Mouse (Mus musculus) gastrocnemius, postnatal 25 days (tissue): ENCODE data around the gene Clip3. TPM values are rescaled to one million over a fixed set of nuclear protein-coding genes. Genes with fewer than 3 reads are reported as not detected.

Experiments
- DNase-seq: peaks from one replicate; pipeline ENCODE4 v3.0.0; 2022
- total RNA-seq, 2 experiments: library from RNA; stranded (reverse); gene quantifications; 1 replicate in 1 of 2; 2 replicates in 1 of 2; pipeline ENCODE4 v1.2.3; 2021

Gene Clip3
- total RNA-seq, 2 experiments from 2014 or later = 4.2 to 10.6 TPM

GRCm38 (mm10) chr7:30294296-30294695 lies 2.8 kb downstream of the Clip3 start:
- no peak for DNase-seq

GRCm38 (mm10) chr7:30295103-30295502 lies 3.6 kb downstream of the Clip3 start:
- peak; percentile 47 for DNase-seq

GRCm38 (mm10) chr7:30296816-30297215 lies 5.3 kb downstream of the Clip3 start:
- DNase-seq = no peak

GRCm38 (mm10) chr7:30297266-30297665 lies 5.7 kb downstream of the Clip3 start:
- no peak for DNase-seq

GRCm38 (mm10) chr7:30300914-30301313 lies 9.4 kb downstream of the Clip3 start:
- DNase-seq = no peak

- DNase-seq = no peak
Measured at GRCm38 (mm10) chr7:30306083-30306779, 14.7 kb downstream of the Clip3 start.

GRCm38 (mm10) chr7:30308076-30309005 lies 16.8 kb downstream of the Clip3 start, which contains the start of gene Alkbh6:
TSS of gene Alkbh6 (plus strand) at chr7:30308717.
- DNase-seq = peak; percentile 95

GRCm38 (mm10) chr7:30309395-30310129 lies 18.0 kb downstream of the Clip3 start:
- DNase-seq = no peak

GRCm38 (mm10) chr7:30310136-30310535 lies 18.6 kb downstream of the Clip3 start:
- no peak for DNase-seq

- DNase-seq = no peak
Measured at GRCm38 (mm10) chr7:30313666-30314320, 22.3 kb downstream of the Clip3 start.

- DNase-seq = no peak
Measured at GRCm38 (mm10) chr7:30314721-30315155, 23.2 kb downstream of the Clip3 start, which contains the start of gene Syne4. TSS of gene Syne4 (plus strand) at chr7:30314807.

GRCm38 (mm10) chr7:30315559-30316529 lies 24.3 kb downstream of the Clip3 start:
- DNase-seq = no peak

- no peak for DNase-seq
Measured at GRCm38 (mm10) chr7:30318142-30318541, 26.6 kb downstream of the Clip3 start.

- no peak for DNase-seq
Measured at GRCm38 (mm10) chr7:30320946-30321345, 29.4 kb downstream of the Clip3 start.

- peak; percentile 57 for DNase-seq
Measured at GRCm38 (mm10) chr7:30321539-30322284, 30.2 kb downstream of the Clip3 start, which contains the start of gene E130208F15Rik. TSS of gene E130208F15Rik (plus strand) at chr7:30321740.

GRCm38 (mm10) chr7:30322285-30322667 lies 30.7 kb downstream of the Clip3 start:
- peak; percentile 98 for DNase-seq

GRCm38 (mm10) chr7:30322865-30323264 lies 31.3 kb downstream of the Clip3 start:
- DNase-seq = no peak

GRCm38 (mm10) chr7:30323795-30324194 lies 32.3 kb downstream of the Clip3 start, which contains the start of gene Sdhaf1:
TSS of gene Sdhaf1 (minus strand) at chr7:30323895.
- DNase-seq = no peak

- DNase-seq = no peak
Measured at GRCm38 (mm10) chr7:30324300-30324944, 32.9 kb downstream of the Clip3 start.
